Mouse (Mus musculus) testis, adult 2 months (tissue): ENCODE results near the gene Pde2a.

Experiments used
- CTCF ChIP-seq: fragments of 200-500 bp; IDR thresholded peaks from 2 replicates; pipeline ENCODE4 v1.5.1; 2012; ENCODE audit warnings: low read depth, mild to moderate bottlenecking, inconsistent platforms, low read length, moderate library complexity; ENCODE audit not compliant: control insufficient read depth, insufficient read depth, insufficient replicate concordance
- POLR2A ChIP-seq: fragments of 200-500 bp; IDR thresholded peaks from 2 replicates; pipeline ENCODE4 v1.6.1; 2012; ENCODE audit warnings: low read depth, mild to moderate bottlenecking, inconsistent platforms, low read length, moderate library complexity; ENCODE audit not compliant: control insufficient read depth

- TF ChIP-seq CTCF (no peak), POLR2A (no peak)
Measured at GRCm38 (mm10) chr7:101414209-101414608, 7.3 kb upstream of the Pde2a start.
